Mouse (Mus musculus) kidney, postnatal 4 days (tissue): ENCODE measurements around the gene Ly6g5c.

Source experiments
- DNase-seq, 2 experiments: peaks; one replicate each; pipeline ENCODE4 v3.0.0; 2021; ENCODE audit warnings: mixed read lengths in 2 of 2

The Ly6g5c gene

DNA sequence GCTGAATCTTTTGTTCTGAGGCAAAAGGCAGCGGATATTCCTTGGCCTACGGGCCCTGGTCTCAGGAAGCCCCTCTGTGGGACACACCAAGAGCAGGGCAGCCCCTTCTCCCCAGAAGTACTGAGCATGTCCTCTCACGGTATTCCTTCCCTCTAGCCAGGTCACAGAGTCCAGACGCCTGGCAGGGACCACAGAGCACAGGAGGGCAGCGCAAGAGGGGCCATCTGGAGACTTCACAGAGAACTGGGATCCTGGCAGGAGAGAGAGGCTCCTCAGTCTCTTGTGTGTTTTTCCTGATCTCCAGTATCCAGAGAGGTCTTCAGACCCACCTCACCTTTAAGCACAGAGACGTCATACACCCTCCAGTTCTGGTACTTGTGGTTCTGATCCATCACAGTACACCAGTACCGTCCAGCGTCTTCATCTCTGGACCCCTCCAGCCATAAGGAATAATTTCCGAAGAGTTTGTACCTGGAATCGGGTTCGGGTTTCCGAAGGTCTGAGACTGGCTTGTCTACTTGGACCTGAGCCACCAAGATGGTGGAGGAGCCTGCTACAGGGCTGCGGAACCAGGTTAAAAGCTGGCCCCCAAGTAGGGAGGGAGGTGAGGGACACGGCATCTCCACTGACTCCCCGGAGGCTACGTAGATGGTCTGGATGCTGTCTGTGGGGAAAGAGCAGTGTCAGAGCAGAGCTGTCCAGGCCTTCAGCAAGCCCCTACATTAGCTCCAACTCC, 25.1 kb upstream of the Ly6g5c start:
- no peak for DNase-seq

DNA sequence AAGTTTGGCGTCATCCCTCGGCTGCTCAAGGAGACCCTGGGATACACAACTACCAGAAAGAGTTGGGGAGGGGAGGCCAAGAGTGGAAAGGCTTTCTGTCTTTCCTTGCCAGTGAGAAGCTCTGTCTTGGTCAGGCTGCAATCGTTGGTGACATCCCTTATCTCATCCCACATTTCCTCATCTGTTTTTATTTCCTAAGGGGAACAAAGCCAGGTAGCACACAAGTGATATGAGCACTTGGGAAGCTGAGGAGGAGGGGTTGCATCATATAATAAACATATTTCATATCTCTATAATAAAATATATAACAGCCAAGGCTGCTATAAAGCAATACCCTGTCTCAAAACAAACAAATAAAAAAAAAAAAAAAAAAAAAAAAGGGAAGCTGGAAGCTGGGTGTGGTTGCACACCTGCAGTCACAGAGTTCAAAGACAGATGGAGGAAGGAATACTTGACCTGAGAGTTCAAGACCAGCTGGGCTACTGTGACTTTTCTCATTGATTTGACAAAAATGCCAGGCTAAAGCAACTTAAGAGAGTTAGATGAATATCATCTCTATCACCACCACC, 24.1 kb upstream of the Ly6g5c start:
- DNase-seq = no peak

DNA sequence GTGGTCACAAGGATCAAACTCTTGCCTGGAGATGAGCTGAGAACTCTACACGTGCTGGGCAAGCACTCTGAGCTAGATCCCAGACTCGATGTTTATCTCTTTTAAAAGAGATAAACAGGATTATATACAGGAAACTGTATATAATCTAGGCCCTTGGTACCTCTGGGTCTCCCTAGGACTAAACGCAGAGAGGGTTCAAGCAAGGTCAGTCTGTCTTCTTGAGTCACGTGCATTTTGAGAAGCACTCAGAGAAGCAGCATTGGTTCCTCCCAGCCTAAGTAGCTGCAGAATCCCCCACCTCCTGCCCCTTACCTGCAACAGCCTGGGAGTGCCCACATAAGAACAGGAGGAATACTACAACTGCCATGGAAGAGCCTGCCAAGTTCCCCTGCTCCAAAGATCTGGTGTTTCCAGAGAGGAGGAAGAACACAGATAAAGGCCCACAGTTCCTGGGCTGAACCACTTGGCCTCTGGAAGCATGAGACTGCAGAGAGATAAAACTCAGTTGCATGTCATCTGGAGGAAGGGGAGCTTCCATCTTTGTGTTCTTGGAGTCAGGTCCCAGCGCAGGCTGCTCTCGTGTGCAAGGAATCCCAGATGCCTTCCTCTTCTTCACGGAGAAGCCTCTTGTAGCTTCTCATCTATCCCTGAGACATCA, 22.7 kb upstream of the Ly6g5c start, which contains the start of gene Ly6g6f:
TSS of gene Ly6g6f (minus strand) at position 403 of the 658 bp plus-strand sequence.
- DNase-seq = no peak

DNA sequence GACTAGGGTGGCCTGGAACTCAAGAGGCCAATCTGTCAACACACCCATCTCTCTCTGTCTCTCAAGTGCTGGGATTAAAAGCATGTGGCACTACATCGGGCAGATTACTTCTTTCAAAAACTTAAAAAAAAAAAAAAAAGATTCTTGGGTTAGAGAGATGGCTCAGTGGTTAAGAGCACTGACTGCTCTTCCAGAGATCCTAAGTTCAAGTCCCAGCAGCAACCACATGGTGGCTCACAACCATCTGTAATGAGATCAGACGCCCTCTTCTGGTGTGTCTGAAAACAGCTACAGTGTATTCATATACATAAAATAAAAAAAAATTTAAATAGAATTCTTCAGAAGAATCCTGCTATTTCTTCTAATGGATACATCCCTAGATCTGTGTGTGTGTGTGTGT, 19.9 kb upstream of the Ly6g5c start:
- no peak for DNase-seq

DNA sequence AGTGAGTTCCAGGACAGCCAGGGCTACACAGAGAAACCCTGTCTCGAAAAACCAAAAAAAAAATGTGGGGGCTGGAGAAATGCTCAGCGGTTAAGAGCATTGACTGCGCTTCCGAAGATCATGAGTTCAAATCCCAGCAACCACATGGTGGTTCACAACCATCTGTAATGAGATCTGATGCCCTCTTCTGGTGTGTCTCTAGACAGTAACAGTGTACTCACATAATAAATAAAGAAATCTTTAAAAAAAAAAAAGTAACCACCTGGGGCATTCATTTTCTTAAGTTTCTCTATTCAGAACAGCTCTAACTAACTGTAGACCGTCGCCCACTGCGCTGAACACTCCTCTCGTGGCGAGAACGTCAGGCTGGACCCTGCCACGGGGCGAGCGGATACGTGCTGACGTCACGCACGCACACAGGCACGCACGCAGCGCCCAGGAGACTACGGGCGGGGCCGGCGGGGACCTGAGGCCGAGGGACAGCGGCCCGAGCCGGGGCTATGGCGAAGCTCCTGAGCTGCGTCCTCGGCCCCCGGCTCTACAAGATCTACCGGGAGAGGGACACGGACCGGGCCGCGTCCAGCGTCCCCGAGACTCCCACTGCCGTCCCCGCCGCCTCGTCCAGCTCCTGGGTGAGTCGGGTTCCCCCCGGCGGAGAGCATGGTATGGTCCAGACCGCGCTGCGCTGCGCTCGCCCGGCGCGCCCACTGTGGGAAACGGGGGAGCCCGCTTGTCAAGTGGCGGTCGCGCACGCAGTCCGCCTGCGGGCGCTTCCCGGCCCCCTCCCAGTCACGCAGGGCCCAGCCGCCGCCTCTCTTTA, 19.0 kb upstream of the Ly6g5c start, which contains the start of gene Abhd16a:
TSS of gene Abhd16a (plus strand) at position 439 of the 820 bp plus-strand sequence.
- peak; percentile 96 to 98 for DNase-seq

DNA sequence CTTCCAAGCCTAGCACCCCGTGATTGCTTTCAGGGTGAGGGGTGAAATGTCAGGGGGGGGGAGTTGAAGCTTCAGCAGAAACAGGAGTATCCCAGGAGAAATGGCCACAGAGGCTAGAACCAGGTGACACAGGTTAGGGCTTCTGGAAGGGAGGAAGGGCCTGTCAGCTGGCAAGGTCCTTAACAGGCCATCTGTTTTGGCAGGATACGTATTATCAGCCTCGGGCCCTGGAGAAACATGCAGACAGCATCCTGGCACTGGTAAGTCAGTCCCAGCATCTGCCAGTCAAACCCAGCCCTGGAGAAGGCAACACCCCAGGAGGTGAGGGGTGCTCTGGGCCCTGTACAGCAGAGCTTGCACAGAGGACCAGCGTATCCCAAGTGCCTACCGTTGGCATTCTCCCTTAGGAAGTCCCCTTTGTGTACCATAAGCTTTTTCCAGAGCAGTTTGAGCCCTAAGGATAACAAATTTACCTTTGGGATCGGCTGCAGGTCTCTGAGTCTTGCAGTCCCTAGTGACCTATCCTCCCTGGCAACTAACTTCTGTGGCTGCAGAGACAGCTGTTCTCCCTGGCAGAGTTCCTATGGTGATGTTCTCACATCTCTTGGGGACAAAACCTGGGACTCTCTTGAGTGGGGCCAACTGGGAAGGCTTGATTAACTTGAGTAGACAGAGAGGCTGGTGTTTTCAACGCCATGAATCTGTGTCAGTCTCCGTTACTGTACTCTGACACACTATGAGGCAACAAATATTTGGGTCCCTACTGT, 17.7 kb upstream of the Ly6g5c start:
- DNase-seq = no peak

DNA sequence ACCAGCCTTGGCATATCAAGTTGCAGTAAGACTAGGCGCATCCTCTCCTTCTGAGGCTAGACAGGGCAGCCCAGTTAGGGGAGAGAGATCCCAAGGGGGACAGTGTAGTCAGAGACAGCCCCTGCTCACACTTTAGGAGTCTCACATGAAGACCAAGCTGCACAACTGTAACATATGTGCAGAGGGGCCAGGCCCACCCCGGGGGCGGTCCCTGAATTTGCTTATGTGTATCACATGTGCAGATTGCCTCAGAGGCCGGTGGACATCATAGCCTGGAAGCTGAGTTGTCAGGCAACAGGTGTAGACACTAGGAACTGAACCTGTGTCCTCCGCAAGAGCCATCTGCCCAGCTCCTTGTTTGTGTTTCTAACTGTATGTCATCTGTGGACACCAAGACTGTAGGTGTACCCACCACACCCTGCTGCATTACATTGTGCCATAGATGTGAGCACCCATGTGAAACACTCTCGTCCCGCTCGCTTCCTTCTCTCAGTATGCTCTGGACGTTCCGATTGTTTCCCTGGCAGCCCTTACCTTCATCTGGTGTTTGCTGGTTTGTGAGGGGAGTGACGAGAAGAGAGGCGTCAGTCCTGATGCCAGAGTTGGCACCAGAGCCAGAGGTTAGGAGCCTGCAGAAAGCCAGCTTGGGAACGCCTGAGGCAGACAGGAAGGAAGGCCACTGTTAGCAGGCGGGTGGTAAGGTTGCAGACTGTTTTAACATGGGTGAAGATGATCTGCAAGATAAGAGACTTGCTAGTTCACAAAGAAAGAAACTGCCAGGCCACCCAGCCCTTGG, 15.5 kb upstream of the Ly6g5c start:
- no peak for DNase-seq

DNA sequence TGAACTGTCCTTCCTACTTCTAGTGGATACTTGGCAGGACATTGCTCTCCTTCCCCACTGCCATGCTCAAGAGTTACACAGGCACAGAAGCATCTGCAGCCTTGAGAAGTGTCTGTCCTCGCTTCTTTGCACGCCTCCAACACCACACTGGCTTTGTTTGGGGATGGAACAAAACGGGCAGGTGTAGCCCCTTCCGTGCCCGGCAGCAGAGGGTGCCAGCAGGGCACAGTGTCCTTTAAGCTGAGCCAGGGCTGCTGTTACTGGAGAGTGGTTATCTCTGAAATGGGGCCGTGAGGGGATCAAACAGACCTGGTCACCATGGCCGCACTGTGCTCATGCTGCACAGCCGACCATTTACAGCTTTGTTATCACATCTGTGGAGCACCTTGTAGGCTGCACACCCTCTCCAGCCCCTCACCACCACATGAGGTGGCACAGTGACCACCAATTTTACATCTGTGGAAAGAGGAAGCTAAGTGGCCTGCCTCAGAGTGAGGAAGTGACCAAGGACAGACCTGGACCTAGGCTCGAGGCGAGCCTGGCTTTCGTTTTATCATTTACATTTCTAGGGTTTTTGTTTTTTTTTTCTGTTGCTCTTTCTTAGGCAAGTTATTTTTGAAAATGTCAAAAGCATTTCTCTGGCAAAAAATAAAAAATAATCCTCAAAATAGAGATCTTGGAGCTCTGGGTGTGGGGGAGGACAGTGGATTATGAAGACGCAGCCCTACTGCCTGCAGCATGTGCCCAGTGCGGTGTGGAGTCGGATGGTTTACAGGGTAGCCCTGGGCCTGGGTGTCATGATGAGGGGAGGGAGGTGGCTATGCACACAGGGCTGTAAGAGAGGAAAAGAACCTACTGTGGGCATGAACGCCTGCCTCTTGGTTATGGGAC, 13.4 kb upstream of the Ly6g5c start:
- no peak for DNase-seq

- no peak for DNase-seq
Observed at GRCm38 (mm10) chr17:35096597-35096996, 11.5 kb upstream of the Ly6g5c start.

GRCm38 (mm10) chr17:35097164-35097655, 10.9 kb upstream of the Ly6g5c start:
- peak; percentile 69 to 75 for DNase-seq

DNA sequence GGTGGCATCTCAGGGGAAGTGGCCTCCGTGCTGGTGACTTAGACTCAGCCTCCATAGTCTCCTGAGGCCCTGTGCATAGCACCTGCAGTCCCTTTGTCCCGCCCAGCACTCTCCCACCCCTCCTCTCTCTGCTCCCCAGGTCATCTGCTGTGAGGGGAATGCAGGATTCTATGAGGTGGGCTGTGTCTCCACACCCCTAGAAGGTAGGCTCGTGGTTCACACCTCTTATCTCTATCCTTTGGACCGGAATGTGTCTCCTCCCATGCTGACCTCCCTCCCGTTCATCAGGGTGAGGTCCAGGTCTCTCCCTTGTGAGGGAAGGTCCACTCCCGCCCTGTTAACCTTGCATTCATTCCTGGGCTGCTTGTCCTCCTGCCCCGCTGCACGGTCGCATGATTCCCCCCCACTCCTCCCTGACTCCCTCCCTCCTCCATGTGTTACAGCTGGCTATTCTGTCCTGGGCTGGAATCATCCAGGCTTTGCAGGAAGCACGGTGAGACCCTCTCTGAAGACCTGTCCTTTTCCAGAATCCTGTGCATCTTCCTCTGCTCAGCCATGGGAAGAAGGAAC, 7.8 kb upstream of the Ly6g5c start:
- peak; percentile 60 to 78 for DNase-seq

DNA sequence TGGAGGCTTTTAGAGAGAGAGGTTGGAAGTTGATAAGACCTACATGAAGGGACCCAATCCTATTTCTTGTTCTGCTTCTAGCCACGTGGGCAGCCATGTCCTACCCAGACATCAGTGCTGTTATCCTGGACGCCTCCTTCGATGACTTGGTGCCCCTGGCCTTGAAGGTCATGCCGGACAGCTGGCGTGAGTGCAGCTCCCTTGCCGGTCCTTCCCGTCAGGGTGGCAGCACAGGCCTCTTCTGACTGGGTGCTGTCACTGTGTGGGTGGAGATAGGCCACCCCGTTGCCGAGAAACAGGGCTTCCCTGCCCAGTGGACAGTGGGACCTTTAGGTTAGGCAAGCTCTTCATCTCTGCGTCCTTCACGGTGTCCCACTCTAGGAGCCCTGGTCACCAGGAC, 6.9 kb upstream of the Ly6g5c start:
- DNase-seq = no peak

- DNase-seq = no peak
Observed at GRCm38 (mm10) chr17:35102299-35102698, 5.8 kb upstream of the Ly6g5c start.

DNA sequence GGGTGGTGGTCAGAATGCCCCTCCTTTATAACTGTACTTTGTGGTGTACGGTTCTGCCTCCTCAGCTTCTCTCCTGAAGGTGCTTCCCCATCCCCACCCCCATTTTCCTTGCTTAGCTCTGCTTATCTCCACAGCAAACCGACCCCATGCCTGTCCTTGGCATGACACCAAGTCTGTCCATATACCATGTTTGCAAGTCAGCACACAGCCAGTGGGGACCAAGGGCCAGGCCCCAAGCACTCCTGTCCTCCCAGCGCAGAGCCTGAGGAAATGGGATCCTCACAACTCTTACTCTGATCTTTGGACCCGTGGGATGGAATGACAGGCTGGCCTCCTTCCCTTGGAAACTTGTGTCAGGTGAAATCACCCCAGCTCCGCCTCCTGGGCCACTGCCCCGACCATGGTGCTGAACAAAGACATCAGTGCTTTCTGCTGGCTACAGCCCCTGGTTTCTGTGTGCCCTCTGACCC, 4.8 kb upstream of the Ly6g5c start:
- peak; percentile 52 to 68 for DNase-seq

DNA sequence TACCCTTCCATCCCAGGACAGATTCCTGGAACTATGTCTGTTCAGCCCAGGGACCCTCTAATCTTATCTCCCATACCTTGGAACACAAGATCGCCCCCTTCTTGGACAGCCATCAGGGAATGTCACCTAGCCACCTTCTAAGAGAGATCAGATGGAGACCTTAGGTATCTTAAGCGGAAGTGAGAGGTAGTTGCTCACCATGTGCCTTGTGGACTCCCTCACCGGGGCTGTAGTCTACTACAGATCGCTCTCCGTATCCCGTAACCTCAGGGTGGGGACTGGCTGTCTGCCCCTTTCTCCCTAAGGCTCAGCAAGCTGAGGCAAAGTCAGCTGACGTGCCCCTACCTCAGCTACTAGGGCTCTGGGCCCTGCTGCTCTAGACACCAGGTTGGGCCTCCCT, 4.0 kb upstream of the Ly6g5c start:
- DNase-seq = no peak

DNA sequence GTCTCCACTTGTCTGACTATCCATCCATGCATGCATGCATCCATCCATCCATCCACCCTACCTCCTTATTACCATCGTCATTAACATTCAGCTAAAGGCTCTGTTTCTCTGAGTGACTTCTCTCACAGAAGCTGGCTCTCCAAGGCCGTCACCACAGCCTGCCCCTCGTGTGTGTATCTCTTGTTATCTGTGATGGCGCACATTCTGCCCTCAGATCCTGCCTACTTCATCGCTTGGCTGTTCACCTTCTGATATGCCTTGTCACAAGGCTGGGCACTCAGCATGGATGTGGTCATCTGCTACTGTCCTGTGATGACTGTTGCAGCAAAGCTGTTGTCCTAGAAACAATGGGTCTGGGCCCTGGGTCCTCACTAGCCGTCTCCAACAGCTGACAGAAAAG, 3.3 kb upstream of the Ly6g5c start:
- DNase-seq = no peak

GRCm38 (mm10) chr17:35105740-35106389, 2.2 kb upstream of the Ly6g5c start:
- DNase-seq = peak; percentile 69 to 82

DNA sequence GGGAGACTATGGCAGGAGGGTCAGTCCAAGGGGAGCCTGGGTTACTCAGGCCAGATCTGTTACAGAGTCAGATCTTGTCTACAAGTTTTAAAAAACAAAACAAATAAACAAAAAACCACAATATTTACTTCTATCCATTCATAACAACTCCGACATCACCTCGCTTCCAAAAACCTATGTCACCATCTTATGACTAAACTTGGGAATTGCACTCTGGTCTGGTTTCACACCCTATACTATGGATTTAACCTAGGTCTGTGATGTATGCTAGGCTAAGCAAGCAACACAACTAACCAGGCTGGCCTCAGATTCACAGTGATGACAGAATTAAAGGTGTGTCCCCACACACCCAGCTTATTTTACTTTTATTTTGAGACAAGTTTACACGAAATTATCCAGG, 1.6 kb upstream of the Ly6g5c start:
- DNase-seq = no peak

- DNase-seq = no peak
Observed at GRCm38 (mm10) chr17:35111774-35112173, 3.7 kb downstream of the Ly6g5c start.
